Mouse (Mus musculus) lung, postnatal 0 days (tissue): Measurements from ENCODE around the gene Taf7l.

Experiments used
- CTCF ChIP-seq: IDR thresholded peaks from 2 replicates; pipeline ENCODE4 v1.5.1; 2016; ENCODE audit warnings: antibody characterized with exemption, mild to moderate bottlenecking
- EP300 ChIP-seq: IDR thresholded peaks from 2 replicates; pipeline ENCODE4 v1.6.1; 2016; ENCODE audit warnings: antibody characterized with exemption, mild to moderate bottlenecking, control low read depth

DNA sequence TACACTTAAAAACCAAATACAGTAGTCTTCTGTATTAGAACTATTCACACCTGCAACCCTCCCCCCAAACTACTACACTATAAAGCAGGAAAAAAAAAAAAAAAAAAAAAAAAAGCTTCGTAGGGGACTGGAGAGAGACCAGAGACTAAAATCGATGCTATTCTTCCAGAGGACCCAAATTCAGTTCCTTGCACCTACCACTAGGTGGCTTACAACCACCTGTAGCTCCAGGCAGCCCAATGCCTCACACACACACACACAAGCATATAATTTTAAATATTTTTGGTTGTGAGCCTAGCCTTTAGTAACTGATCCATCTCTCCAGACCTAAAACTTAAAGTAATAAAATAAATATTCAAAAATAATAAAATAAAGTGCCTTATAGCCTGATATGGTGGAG, 33.2 kb upstream of the Taf7l start:
- TF ChIP-seq CTCF (peak; percentile 63), EP300 (no peak)
